Mouse (Mus musculus) stomach, embryonic 16.5 days (tissue): ENCODE results near the gene Gm156. TPM values are rescaled to one million over a fixed set of nuclear protein-coding genes. Genes with fewer than 3 reads are reported as not detected.
"Not testable (repeated sequence)": the region's sequence is repeated elsewhere in the genome, so short reads cannot be mapped to it uniquely, and the experiment has no call there.

Experiments
- ATAC-seq: fragments of 200-750 bp; cut with Nextera tagmentation; 2 replicates; pipeline ENCODE4 v1.8.0; 2017; ENCODE audit warnings: moderate number of reproducible peaks, moderate TSS enrichment; ENCODE audit not compliant: insufficient read depth, low FRiP score
- H3K27ac ChIP-seq: fragments of 300-500 bp; sonication (generic); 2 replicates; pipeline ENCODE4 v1.5.1; 2014; ENCODE audit warnings: low read length
- H3K27me3 ChIP-seq: fragments of 300-500 bp; sonication (generic); 2 replicates; pipeline ENCODE4 v1.6.1; 2014; ENCODE audit warnings: low read length, control low read depth, mixed read lengths; ENCODE audit not compliant: control insufficient read depth, insufficient read depth
- H3K36me3 ChIP-seq: fragments of 300-500 bp; sonication (generic); 2 replicates; pipeline ENCODE4 v1.6.1; 2014; ENCODE audit warnings: low read length; ENCODE audit not compliant: control insufficient read depth, insufficient read depth
- H3K4me1 ChIP-seq: fragments of 300-500 bp; sonication (generic); 2 replicates; pipeline ENCODE4 v1.6.1; 2014; ENCODE audit warnings: low read length, control low read depth, mixed read lengths; ENCODE audit not compliant: control insufficient read depth, insufficient read depth
- H3K4me2 ChIP-seq: fragments of 300-500 bp; sonication (generic); 2 replicates; pipeline ENCODE4 v1.6.1; 2014; ENCODE audit warnings: low read depth, low read length, mixed read lengths
- H3K4me3 ChIP-seq: fragments of 300-500 bp; sonication (generic); replicated peaks from 2 replicates; pipeline ENCODE4 v1.5.1; 2014; ENCODE audit warnings: mild to moderate bottlenecking, low read length
- H3K9ac ChIP-seq: fragments of 300-500 bp; sonication (generic); 2 replicates; pipeline ENCODE4 v1.6.1; 2014; ENCODE audit warnings: low read length
- H3K9me3 ChIP-seq: fragments of 300-500 bp; sonication (generic); replicated peaks from 2 replicates; pipeline ENCODE4 v1.6.1; 2016; ENCODE audit warnings: low read length, control low read depth; ENCODE audit not compliant: control insufficient read depth
- WGBS: fragments of 180-500 bp; shearing (Covaris S2); extraction: QIAGEN DNeasy Blood & Tissue Kit; methylation state at CpG from one replicate; pipeline ENCODE4 v1.1.7; 2014; 5-methylcytosine and 5-hydroxymethylcytosine counted together
- polyA plus RNA-seq: library from polyadenylated mRNA; unstranded; fragments of >200 nt; fragmentation: Nextera tagmentation; extraction: Ambion mirVana; gene quantifications from 2 replicates; pipeline ENCODE4 v1.2.1, GENCODE M21; 2015

The Gm156 gene
- not detected in 2 replicates for polyA plus RNA-seq

DNA sequence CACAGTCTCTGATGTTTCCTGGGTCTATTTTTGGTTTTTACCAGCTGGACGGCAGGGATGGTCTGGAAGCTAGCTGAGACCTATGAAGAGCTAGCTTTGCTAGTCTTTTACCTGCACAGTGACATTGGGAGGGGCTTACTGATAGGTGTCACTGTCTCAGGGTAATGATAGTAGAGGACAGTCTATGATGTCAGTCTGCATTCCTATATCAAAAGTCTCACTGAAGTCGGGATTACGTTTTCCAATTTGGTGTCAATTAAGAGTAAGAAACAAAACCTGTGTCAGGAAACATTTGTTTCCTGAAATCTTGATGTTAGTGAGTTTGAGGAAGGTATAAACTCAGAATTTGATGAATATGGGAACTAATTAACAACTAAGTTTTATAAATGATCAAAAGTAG is at the start of gene Gm156:
Gene Gm156 (minus strand): TSS at position 101 of the 400 bp plus-strand sequence.
- H3K4me2 ChIP-seq, H3K4me1 ChIP-seq, H3K4me3 ChIP-seq, H3K27me3 ChIP-seq, ATAC-seq, H3K27ac ChIP-seq, H3K9ac ChIP-seq, H3K9me3 ChIP-seq, H3K36me3 ChIP-seq: not testable (repeated sequence)
- 84% methylated on average over 3 of the region's 3 CpGs for WGBS

- H3K27me3 ChIP-seq: no peaks in the 10 kb centered on the region
- ATAC-seq: no peak
- no peak overlapping the region for H3K27ac ChIP-seq
- 82% methylated on average over 1 of the region's 1 CpGs for WGBS
- no peaks in the 10 kb centered on the region for H3K36me3 ChIP-seq
- no peak overlapping the region for H3K4me3 ChIP-seq
- H3K9me3 ChIP-seq: peaks cover 4% of the 10 kb centered on the region; the same call in 1 of the 2 replicates
- no peak overlapping the region for H3K4me2 ChIP-seq
- H3K4me1 ChIP-seq: no peaks in the 10 kb centered on the region
- H3K9ac ChIP-seq: no peak overlapping the region
Measured at GRCm38 (mm10) chr6:129825559-129825958, 41.5 kb upstream of the Gm156 start.

GRCm38 (mm10) chr6:129824004-129824403 is 39.9 kb upstream of the Gm156 start:
- peaks cover 4% of the 10 kb centered on the region; the same call in 1 of the 2 replicates for H3K9me3 ChIP-seq
- no peak for ATAC-seq
- no peak overlapping the region for H3K4me2 ChIP-seq
- no peaks in the 10 kb centered on the region for H3K27me3 ChIP-seq
- H3K4me3 ChIP-seq: no peak overlapping the region
- H3K36me3 ChIP-seq: no peaks in the 10 kb centered on the region
- no peaks in the 10 kb centered on the region for H3K4me1 ChIP-seq
- 74% methylated on average over 1 of the region's 1 CpGs for WGBS
- no peak overlapping the region for H3K9ac ChIP-seq
- H3K27ac ChIP-seq: no peak overlapping the region

DNA sequence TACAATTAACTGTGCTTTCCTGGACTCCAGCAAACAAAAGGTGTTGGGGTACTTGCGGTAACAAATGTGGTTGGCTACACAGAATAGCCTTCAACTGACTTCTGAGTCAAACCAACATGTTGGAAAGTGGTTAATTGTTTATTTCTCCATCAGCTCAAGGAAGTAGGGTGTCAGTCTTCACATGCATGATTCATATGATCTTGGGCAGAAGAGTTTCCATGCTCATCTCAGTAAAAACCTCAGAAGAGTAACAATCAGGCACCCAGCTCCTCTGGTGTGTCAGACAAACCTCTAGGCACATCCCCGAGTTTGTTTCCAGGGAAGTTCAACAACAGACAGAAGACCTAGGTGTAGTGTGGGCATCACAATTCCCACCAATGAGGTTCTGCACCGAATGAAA is 33.7 kb upstream of the Gm156 start:
- WGBS: 60% methylated on average over 3 of the region's 3 CpGs
- ATAC-seq: no peak

DNA sequence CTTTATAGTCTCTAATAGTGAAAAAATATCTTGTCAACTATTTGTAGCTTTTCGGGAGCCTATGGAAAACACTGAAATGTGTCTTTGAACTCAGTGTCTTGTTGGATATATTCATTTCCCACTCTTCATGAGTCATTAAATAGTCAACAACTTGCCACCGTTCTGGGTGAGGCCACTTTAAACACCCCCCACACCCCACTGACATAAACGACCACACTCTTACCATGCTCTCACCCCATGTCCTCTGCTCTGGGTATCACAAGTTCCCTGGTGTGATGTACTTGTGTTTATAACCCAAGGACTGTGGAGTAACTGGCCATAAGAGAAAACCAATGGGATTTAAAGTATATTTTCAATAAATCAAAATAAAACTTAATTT is 36.4 kb downstream of the Gm156 start:
- no peak overlapping the region for H3K27ac ChIP-seq
- no peaks in the 10 kb centered on the region for H3K9me3 ChIP-seq
- H3K36me3 ChIP-seq: no peaks in the 10 kb centered on the region
- no peak overlapping the region for H3K4me3 ChIP-seq
- no peaks in the 10 kb centered on the region for H3K4me1 ChIP-seq
- H3K9ac ChIP-seq: no peak overlapping the region
- WGBS: 76% methylated on average over 3 of the region's 3 CpGs
- H3K27me3 ChIP-seq: no peaks in the 10 kb centered on the region
- no peak for ATAC-seq
- H3K4me2 ChIP-seq: no peak overlapping the region

More for the DNA sequence above, 33.7 kb upstream of the Gm156 start:
- H3K4me1 ChIP-seq: no peaks in the 10 kb centered on the region
- H3K27ac ChIP-seq: no peak overlapping the region
- H3K4me3 ChIP-seq: no peak overlapping the region
- no peaks in the 10 kb centered on the region for H3K36me3 ChIP-seq
- H3K9ac ChIP-seq: no peak overlapping the region
- no peaks in the 10 kb centered on the region for H3K9me3 ChIP-seq
- H3K4me2 ChIP-seq: no peak overlapping the region
- no peaks in the 10 kb centered on the region for H3K27me3 ChIP-seq

- no peak overlapping the region for H3K4me2 ChIP-seq
- H3K9ac ChIP-seq: no peak overlapping the region
- WGBS: 75% methylated on average over 4 of the region's 4 CpGs
- no peaks in the 10 kb centered on the region for H3K4me1 ChIP-seq
- no peak overlapping the region for H3K4me3 ChIP-seq
- no peak for ATAC-seq
- H3K27ac ChIP-seq: no peak overlapping the region
- H3K27me3 ChIP-seq: no peaks in the 10 kb centered on the region
- no peaks in the 10 kb centered on the region for H3K36me3 ChIP-seq
- no peaks in the 10 kb centered on the region for H3K9me3 ChIP-seq
Measured at GRCm38 (mm10) chr6:129747016-129747653, 36.9 kb downstream of the Gm156 start.

GRCm38 (mm10) chr6:129746151-129746550 is 37.9 kb downstream of the Gm156 start:
- no peak overlapping the region for H3K4me3 ChIP-seq
- no peaks in the 10 kb centered on the region for H3K27me3 ChIP-seq
- no peak overlapping the region for H3K4me2 ChIP-seq
- no peak overlapping the region for H3K27ac ChIP-seq
- H3K9me3 ChIP-seq: no peaks in the 10 kb centered on the region
- 62% methylated on average over 3 of the region's 3 CpGs for WGBS
- ATAC-seq: no peak
- no peaks in the 10 kb centered on the region for H3K36me3 ChIP-seq
- no peaks in the 10 kb centered on the region for H3K4me1 ChIP-seq
- H3K9ac ChIP-seq: no peak overlapping the region

- no peaks in the 10 kb centered on the region for H3K4me1 ChIP-seq
- H3K9me3 ChIP-seq: no peaks in the 10 kb centered on the region
- no peak within 1 kb of the TSS for H3K4me2 ChIP-seq
- H3K4me3 ChIP-seq: no peak within 1 kb of the TSS
- H3K36me3 ChIP-seq: no peaks in the 10 kb centered on the region
- no peak within 1 kb of the TSS for H3K27ac ChIP-seq
- WGBS: 64% methylated on average over 2 of the region's 2 CpGs
- no peaks in the 10 kb centered on the region for H3K27me3 ChIP-seq
- ATAC-seq: no peak
- no peak within 1 kb of the TSS for H3K9ac ChIP-seq
Measured at GRCm38 (mm10) chr6:129740069-129740721, 43.9 kb downstream of the Gm156 start, which contains the start of gene Klri2. Gene Klri2 (minus strand): TSS chr6:129740484.

DNA sequence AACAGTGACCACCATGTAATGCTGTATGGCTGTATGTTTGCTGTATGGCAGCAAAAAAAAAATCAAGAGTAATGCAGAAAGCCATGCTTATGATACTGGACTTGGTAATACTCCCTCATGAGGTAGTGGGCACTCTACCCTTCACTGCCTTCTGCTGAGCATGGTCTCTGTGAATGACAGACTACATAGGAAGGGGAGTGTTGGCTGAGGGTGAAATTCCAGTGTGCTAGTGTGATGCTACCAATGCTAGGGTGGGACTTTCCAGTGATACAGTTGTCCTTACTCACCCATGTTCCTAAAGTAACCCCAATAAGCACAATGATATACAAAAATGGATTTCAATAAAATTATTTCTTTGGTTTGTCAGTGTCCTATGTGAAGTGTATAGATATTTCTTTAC is 47.7 kb downstream of the Gm156 start:
- H3K4me3 ChIP-seq: no peak overlapping the region
- no peaks in the 10 kb centered on the region for H3K36me3 ChIP-seq
- H3K27me3 ChIP-seq: no peaks in the 10 kb centered on the region
- H3K4me1 ChIP-seq: no peaks in the 10 kb centered on the region
- H3K9me3 ChIP-seq: no peaks in the 10 kb centered on the region
- no peak overlapping the region for H3K4me2 ChIP-seq
- no peak overlapping the region for H3K9ac ChIP-seq
- ATAC-seq: no peak
- H3K27ac ChIP-seq: no peak overlapping the region
